Mouse (Mus musculus): ENCODE measurements around the gene 2200002J24Rik. TPM values are rescaled to one million over a fixed set of nuclear protein-coding genes. Genes with fewer than 3 reads are reported as not detected.

Gene 2200002J24Rik
- polyA plus RNA-seq (2012; rRNA removed), result 0.41 and 0.63 TPM in 2 replicates

- Histone ChIP-seq H3K4me3 (ENCODE audit: extremely low read depth, insufficient read depth, insufficient read length) (no peak within 1 kb of the TSS), H3K27me3 (ENCODE audit: control insufficient read depth, insufficient read depth, low read length) (no peaks in the 10 kb centered on the region), H3K4me1 (ENCODE audit: control insufficient read depth, insufficient read depth, insufficient read length) (peaks cover 6% of the 10 kb centered on the region; the same call in 1 of the 2 replicates), H3K27ac (ENCODE audit: insufficient read depth, low read length) (peak within 1 kb of the TSS; percentile 68), H3K36me3 (ENCODE audit: control insufficient read depth, insufficient read depth, low read length) (no peaks in the 10 kb centered on the region)
- no peak for DNase-seq (ENCODE audit: low read depth in 1 of 2, low spot score in 2 of 2)
- TF ChIP-seq CTCF (IDR thresholded peaks at IDR 0.05; ENCODE audit: extremely low read depth, insufficient read depth, insufficient read length, insufficient replicate concordance) (no peak), POLR2A (IDR thresholded peaks at IDR 0.05; ENCODE audit: low read depth, low read length) (no peak)
- WGBS, result 67% methylated on average over 9 of the region's 9 CpGs
Measured at GRCm38 (mm10) chr7:30698589-30698988, at the start of gene 2200002J24Rik. 2200002J24Rik (plus strand) TSS chr7:30698926.

DNA sequence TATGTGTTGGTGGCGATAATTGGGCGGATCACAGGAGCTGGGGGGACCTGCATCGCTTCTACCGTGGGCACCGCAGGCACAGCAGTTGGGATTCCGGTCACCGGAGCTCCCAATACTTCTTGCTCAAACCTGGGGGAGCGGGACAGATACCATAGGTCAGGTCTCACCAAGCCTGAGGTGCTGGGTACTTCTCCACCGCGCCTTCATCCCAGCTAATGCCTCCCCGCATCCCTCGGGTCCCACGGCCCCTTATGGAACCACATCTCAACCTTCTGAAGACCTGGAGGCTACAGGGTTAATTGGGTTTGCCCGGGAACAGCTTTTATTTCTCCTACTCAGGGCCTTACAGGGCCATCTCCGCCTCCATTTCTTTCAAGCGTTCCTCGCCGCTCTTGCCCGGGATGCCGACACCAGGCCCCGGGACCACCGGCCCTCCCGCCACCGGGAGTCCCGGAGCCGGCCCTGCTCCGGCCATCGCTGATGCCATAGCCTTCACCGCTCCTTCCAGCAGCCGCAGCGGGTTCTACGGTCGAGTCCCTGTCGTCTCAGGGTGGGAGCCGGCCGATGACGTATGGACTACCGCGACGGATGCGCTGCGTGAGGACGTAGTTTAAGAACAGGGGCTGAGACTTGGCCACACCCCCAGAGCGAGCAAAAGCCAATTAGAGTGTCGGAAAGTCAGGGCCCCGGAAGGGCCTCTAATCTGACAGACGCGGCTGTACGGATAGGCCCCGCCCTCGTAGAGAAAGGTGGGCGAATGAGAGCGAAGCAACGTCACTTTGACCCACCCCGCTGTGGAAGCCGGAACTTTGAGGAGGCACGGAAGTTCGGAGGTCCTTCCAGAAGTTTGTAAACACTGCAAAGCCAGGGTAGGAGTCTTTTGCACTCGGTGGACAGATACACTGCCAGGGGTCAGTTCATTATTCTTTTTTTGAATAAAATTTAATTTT is 48.9 kb upstream of the 2200002J24Rik start, which contains the start of gene Rbm42:
TSS of gene Rbm42 (minus strand) at position 727 of the 950 bp plus-strand sequence.
- H3K36me3 ChIP-seq (ENCODE audit: control insufficient read depth, insufficient read depth, low read length), result peaks cover 25% of the 10 kb centered on the region
- WGBS, result 2% methylated on average over 59 of the region's 59 CpGs
- peak; percentile 98 to 99 for DNase-seq (ENCODE audit: low read depth in 1 of 2, low spot score in 2 of 2)
- peak within 1 kb of the TSS; percentile 60 for H3K27ac ChIP-seq (ENCODE audit: insufficient read depth, low read length)
- no peaks in the 10 kb centered on the region for H3K27me3 ChIP-seq (ENCODE audit: control insufficient read depth, insufficient read depth, low read length)
- TF ChIP-seq CTCF (IDR thresholded peaks at IDR 0.05; ENCODE audit: extremely low read depth, insufficient read depth, insufficient read length, insufficient replicate concordance), result no peak
- TF ChIP-seq POLR2A (IDR thresholded peaks at IDR 0.05; ENCODE audit: low read depth, low read length), result peak; percentile 82
- H3K4me3 ChIP-seq (ENCODE audit: extremely low read depth, insufficient read depth, insufficient read length), result peak within 1 kb of the TSS; percentile 77
- H3K4me1 ChIP-seq (ENCODE audit: control insufficient read depth, insufficient read depth, insufficient read length), result no peaks in the 10 kb centered on the region

DNA sequence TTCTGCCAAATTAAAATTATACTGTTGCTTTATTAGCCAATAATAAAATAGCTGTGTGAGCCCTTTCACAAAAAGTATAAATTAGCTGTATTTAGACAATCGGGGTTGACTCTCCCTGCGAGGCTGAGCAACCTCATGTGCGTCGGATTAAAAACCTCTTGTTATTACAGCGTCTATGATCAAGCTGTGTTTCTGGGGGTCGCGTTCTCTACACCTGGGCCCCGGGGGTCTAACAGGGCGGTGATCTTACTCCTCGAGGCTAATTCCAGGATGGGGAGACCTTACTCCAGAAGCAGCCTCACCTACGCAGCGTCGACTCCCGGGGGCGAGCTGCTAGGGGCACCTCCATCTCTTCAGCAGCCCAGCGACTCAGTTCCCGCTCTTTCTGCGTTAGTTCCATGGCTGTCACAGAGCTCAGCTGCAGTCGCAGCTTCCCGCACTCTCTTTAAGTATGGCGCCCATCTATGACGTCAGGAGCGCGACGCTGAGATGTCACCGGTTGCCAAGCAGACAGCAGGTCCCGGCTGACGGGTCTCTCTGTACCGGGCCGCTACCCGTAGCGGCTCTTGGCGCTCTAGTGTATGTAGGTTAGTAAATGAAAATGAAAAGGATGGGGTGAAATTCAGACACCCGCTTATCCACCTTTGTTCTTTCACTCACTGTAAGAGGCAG is 34.1 kb upstream of the 2200002J24Rik start, which contains the start of gene Haus5:
TSS of gene Haus5 (minus strand) at position 466 of the 672 bp plus-strand sequence.
- under 1% methylated on average over 34 of the region's 34 CpGs for WGBS
- Histone ChIP-seq H3K4me3 (ENCODE audit: extremely low read depth, insufficient read depth, insufficient read length) (peak within 1 kb of the TSS; percentile 95), H3K27ac (ENCODE audit: insufficient read depth, low read length) (peak within 1 kb of the TSS; percentile 43), H3K36me3 (ENCODE audit: control insufficient read depth, insufficient read depth, low read length) (peaks cover 8% of the 10 kb centered on the region), H3K4me1 (ENCODE audit: control insufficient read depth, insufficient read depth, insufficient read length) (peaks cover 5% of the 10 kb centered on the region; the same call in 1 of the 2 replicates), H3K27me3 (ENCODE audit: control insufficient read depth, insufficient read depth, low read length) (no peaks in the 10 kb centered on the region; the same call in 1 of the 2 replicates)
- DNase-seq (ENCODE audit: low read depth in 1 of 2, low spot score in 2 of 2), result peak; percentile 86 to 88
- TF ChIP-seq POLR2A (IDR thresholded peaks at IDR 0.05; ENCODE audit: low read depth, low read length) (no peak; the same call in 1 of the 2 replicates), CTCF (IDR thresholded peaks at IDR 0.05; ENCODE audit: extremely low read depth, insufficient read depth, insufficient read length, insufficient replicate concordance) (no peak)

- peaks cover 5% of the 10 kb centered on the region for H3K36me3 ChIP-seq (ENCODE audit: control insufficient read depth, insufficient read depth, low read length)
- H3K4me3 ChIP-seq (ENCODE audit: extremely low read depth, insufficient read depth, insufficient read length), result peak overlapping the region; percentile 95
- TF ChIP-seq POLR2A (IDR thresholded peaks at IDR 0.05; ENCODE audit: low read depth, low read length), result no peak
- no peak for TF ChIP-seq CTCF (IDR thresholded peaks at IDR 0.05; ENCODE audit: extremely low read depth, insufficient read depth, insufficient read length, insufficient replicate concordance)
- peaks cover 5% of the 10 kb centered on the region; the same call in 1 of the 2 replicates for H3K4me1 ChIP-seq (ENCODE audit: control insufficient read depth, insufficient read depth, insufficient read length)
- WGBS, result 14% methylated on average over 11 of the region's 11 CpGs
- H3K27ac ChIP-seq (ENCODE audit: insufficient read depth, low read length), result no peak overlapping the region
- no peak for DNase-seq (ENCODE audit: low read depth in 1 of 2, low spot score in 2 of 2)
- H3K27me3 ChIP-seq (ENCODE audit: control insufficient read depth, insufficient read depth, low read length), result no peaks in the 10 kb centered on the region; the same call in 1 of the 2 replicates
Measured at GRCm38 (mm10) chr7:30665321-30665720, 33.4 kb upstream of the 2200002J24Rik start.

- H3K27me3 ChIP-seq (ENCODE audit: control insufficient read depth, insufficient read depth, low read length), result no peaks in the 10 kb centered on the region; the same call in 1 of the 2 replicates
- no peak for TF ChIP-seq POLR2A (IDR thresholded peaks at IDR 0.05; ENCODE audit: low read depth, low read length)
- no peak for TF ChIP-seq CTCF (IDR thresholded peaks at IDR 0.05; ENCODE audit: extremely low read depth, insufficient read depth, insufficient read length, insufficient replicate concordance)
- WGBS, result 37% methylated on average over 3 of the region's 3 CpGs
- H3K4me1 ChIP-seq (ENCODE audit: control insufficient read depth, insufficient read depth, insufficient read length), result peaks cover 5% of the 10 kb centered on the region; the same call in 1 of the 2 replicates
- peak in 1 of 2 experiments; percentile 28 for DNase-seq (ENCODE audit: low read depth in 1 of 2, low spot score in 2 of 2)
- no peaks in the 10 kb centered on the region for H3K36me3 ChIP-seq (ENCODE audit: control insufficient read depth, insufficient read depth, low read length)
- no peak overlapping the region for H3K4me3 ChIP-seq (ENCODE audit: extremely low read depth, insufficient read depth, insufficient read length)
- no peak overlapping the region for H3K27ac ChIP-seq (ENCODE audit: insufficient read depth, low read length)
Measured at GRCm38 (mm10) chr7:30669229-30669628, 29.5 kb upstream of the 2200002J24Rik start.

- no peaks in the 10 kb centered on the region for H3K36me3 ChIP-seq (ENCODE audit: control insufficient read depth, insufficient read depth, low read length)
- WGBS, result 73% methylated on average over 9 of the region's 9 CpGs
Measured at GRCm38 (mm10) chr7:30671480-30671879, 27.2 kb upstream of the 2200002J24Rik start, which contains the start of gene Pmis2. Pmis2 (minus strand) TSS chr7:30671605.

More at GRCm38 (mm10) chr7:30671480-30671879, 27.2 kb upstream of the 2200002J24Rik start, which contains the start of gene Pmis2:
- H3K27me3 ChIP-seq (ENCODE audit: control insufficient read depth, insufficient read depth, low read length), result no peaks in the 10 kb centered on the region
- H3K27ac ChIP-seq (ENCODE audit: insufficient read depth, low read length), result no peak within 1 kb of the TSS
- H3K4me3 ChIP-seq (ENCODE audit: extremely low read depth, insufficient read depth, insufficient read length), result no peak within 1 kb of the TSS
- TF ChIP-seq POLR2A (IDR thresholded peaks at IDR 0.05; ENCODE audit: low read depth, low read length), result no peak
- no peak for TF ChIP-seq CTCF (IDR thresholded peaks at IDR 0.05; ENCODE audit: extremely low read depth, insufficient read depth, insufficient read length, insufficient replicate concordance)
- no peaks in the 10 kb centered on the region for H3K4me1 ChIP-seq (ENCODE audit: control insufficient read depth, insufficient read depth, insufficient read length)
- no peak for DNase-seq (ENCODE audit: low read depth in 1 of 2, low spot score in 2 of 2)

All from spleen, adult 2 months (tissue).